Mouse (Mus musculus) cerebellum, adult 2 months (tissue): ENCODE results near the gene Tm7sf2.

ENCODE experiments used
- CTCF ChIP-seq: fragments of 200-500 bp; IDR thresholded peaks from 2 replicates; pipeline ENCODE4 v1.5.1; 2011; ENCODE audit warnings: low read depth, mild to moderate bottlenecking, control low read depth, low read length, moderate library complexity, borderline replicate concordance; ENCODE audit not compliant: insufficient read depth
- POLR2A ChIP-seq: fragments of 200-500 bp; IDR thresholded peaks from 2 replicates; pipeline ENCODE4 v1.6.1; 2011; ENCODE audit warnings: low read length, control low read depth, borderline replicate concordance; ENCODE audit not compliant: insufficient read depth

DNA sequence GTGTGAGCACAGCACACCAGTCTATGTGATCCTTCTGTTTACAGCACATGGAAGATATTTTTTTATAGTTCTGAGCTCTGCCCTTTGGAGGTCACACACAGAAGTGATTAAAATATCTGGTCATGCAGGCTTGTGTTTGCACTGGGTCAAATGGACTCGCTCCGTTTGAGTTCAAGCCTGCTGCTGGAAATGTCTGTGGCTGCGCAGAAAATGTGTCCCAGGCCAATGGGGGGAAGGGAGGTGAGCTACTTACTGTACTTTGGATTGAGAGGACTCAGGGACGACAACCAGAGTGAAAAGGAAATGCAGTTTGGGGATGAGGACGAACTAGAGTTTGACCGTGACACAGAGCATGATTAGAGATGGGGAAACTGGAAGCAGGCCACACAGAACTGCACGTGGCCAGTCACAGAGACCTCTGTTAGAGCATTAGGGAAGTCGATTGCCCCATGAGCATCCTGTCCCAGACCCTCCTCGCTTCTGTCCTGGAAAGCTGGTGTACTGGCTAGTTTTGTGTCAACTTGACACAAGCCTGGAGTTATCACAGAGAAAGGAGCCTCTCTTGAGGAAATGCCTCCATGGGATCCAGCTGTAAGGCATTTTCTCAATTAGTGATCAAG, 32.1 kb downstream of the Tm7sf2 start:
- TF ChIP-seq POLR2A (no peak), CTCF (no peak)
